Mouse (Mus musculus): ENCODE measurements around the gene Cspg4.
"Not testable (repeated sequence)": the region's sequence is repeated elsewhere in the genome, so short reads cannot be mapped to it uniquely, and the experiment has no call there.

The Cspg4 gene

DNA sequence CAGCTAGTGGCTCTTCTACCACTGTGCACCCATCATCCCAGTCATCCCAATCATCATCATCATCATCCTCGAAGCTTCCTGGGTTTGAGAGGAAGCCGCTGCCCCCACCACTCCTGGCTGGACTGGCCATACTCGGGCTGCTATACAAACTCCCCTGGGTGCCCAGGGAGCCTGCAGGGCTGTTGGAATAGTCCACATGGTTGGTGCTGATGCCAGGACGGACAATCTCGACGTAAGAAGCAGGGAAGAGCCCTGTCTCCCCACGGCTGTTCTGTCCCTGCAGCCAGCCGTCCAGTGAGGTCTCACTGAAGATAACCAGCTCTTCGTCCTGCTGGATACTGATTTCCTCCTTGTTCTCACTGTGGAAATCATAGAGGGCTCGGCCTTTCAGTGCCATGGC, 61.6 kb downstream of the Cspg4 start:
- DNase-seq (ENCODE audit: low spot score): no peak

GRCm38 (mm10) chr9:56927191-56928012, 62.6 kb downstream of the Cspg4 start:
- DNase-seq (ENCODE audit: low spot score): no peak

DNA sequence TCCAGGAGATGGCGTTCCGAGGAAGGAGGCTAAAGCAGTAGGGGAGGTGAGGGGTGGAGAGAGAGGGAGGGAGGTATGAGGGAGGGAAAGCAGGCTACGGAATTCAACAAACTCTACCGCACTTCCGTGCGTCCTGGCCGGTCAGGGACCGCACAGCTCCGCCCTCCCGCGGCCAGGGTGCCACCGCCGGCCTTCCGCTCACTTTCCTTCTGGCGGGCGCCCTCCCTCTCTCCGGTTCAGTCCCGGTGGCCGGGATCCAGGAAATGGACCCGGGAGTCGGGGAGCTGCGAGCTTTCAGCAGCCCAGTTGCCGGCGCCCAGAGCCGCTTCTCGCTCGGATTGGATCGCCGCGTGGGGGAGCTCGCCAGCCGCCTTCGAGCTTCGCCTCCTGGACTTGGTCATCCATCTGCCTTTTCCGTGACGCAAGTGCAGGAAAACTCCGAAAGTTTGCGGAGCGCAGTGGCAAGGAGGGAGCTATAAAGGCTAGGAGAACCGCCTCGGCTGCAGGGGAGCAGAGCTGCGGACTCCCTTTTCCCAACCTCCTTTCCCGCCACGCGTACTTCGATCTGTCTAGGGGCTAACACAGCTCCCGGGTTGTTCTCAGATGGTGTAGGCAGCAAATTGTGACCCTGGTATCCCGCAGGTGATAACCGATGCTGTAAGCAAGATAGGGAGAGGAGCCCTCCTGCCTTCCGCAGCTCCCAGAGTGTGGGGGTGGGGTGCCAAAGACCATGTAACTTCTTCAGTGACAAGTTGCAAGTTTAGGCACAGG, 63.4 kb downstream of the Cspg4 start, which contains the start of gene Snx33:
Snx33 (minus strand) TSS at position 331 of the 771 bp plus-strand sequence.
- DNase-seq (ENCODE audit: low spot score): peak; percentile 60

DNA sequence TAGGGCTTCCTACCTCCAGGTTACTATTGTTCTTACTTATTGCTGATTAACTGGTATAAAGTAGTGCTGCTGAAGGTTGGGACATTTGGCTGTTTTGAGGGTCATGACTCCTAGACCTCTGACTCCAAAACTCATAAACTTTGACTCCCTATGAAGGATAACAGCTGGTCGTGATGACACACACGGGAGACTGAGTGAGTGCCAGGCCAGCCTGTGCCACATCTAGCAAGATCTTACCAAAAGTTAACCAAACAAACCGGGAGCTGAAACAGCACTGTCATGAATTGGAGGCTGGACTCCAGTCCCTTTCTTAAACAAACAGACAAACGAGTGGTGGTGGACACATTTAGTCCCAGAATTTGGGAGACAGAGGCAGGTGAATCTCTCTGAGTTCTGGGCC, 64.7 kb downstream of the Cspg4 start:
- no peak for DNase-seq (ENCODE audit: low spot score)

DNA sequence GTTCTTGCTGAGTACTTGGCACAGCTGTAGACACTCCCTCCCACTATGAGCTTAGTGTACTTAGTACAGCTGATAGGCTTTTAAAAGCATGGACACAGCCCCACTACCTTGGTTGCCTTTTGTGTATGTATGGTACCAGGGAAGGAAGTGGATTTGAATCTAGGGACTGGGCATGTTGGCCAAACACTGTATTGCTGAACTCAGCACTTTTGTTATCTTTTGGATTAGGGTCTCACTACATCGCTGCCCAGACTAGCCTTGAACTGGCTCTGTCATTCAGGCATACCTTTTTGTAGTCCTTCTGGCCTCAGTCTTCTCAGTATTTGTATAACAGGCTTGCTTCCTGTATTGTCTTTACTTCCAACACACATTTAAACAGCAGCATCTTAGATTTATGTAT, 65.7 kb downstream of the Cspg4 start:
- DNase-seq (ENCODE audit: low spot score): no peak

DNA sequence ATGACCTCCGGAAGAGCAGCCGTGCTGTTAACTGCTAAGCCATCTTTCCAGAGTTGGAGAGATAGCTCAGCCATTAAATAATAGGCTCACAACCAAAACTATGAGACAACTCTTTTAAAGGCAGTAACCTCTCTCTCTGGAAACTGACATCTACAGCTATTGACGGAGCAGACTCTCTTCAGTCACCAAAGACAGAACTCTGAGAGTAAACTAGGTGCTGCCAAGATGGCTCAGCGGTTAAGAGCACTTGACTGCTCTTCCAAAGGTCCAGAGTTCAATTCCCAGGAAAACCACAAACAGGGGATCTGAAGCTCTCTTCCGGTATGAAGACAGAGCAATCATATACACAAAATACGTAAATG, 72.0 kb downstream of the Cspg4 start:
- no peak for DNase-seq (ENCODE audit: low spot score)

DNA sequence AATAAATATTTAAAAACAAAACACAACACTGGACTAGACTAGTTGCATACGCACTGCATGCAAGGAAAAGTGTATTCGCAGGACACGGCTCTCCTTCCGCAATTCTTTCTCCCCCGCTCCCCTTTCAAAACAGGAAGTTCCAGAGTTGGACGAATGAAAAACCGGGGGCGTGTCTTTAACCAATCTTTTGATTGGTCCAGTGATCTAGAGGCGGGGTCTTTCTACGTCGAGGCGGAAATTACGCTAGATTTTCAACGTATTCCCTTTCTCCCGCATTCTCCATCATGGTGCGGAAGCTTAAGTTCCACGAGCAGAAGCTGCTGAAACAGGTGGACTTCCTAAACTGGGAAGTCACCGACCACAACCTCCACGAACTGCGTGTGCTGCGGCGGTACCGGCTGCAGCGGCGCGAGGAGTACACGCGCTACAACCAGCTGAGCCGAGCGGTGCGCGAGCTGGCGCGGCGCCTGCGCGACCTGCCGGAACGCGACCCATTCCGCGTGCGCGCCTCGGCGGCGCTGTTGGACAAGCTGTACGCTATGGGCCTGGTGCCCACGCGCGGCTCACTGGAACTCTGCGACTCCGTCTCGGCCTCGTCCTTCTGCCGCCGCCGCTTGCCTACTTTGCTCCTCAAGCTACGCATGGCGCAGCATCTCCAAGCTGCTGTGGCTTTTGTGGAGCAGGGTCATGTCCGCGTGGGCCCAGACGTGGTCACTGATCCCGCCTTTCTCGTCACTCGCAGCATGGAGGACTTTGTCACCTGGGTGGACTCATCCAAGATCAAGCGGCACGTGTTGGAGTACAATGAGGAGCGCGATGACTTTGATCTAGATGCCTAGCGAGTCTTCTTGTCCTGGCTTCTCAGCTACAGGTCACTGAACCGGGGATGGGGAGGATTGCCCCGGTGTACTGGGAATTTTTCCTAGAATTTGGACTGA, 72.7 kb downstream of the Cspg4 start, which contains the start of gene Imp3:
Imp3 (plus strand) TSS at position 253 of the 938 bp plus-strand sequence.
- DNase-seq (ENCODE audit: low spot score): peak; percentile 95

DNA sequence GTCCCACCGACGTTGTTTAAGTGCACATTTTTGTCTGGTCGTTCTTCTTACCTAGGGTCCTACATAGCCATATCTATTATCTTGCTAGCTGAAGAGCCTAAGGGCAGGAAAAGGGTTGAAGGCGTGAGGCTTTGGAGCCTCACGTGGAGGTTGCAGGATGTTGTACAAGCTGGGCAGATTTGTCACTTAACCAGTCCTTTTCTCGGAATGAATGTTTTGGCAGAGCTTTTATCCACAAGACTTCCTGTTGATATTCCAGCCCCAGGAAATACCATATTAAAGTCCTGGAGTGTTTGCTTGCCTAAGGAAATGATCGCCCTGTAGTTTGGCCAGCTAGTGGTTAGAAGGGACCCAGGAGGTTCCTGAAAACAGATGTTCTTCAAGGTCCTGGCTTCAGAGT, 73.5 kb downstream of the Cspg4 start:
- DNase-seq (ENCODE audit: low spot score): peak; percentile 29

- DNase-seq (ENCODE audit: low spot score): peak; percentile 49
Observed at GRCm38 (mm10) chr9:56947481-56947880, 82.6 kb downstream of the Cspg4 start.

DNA sequence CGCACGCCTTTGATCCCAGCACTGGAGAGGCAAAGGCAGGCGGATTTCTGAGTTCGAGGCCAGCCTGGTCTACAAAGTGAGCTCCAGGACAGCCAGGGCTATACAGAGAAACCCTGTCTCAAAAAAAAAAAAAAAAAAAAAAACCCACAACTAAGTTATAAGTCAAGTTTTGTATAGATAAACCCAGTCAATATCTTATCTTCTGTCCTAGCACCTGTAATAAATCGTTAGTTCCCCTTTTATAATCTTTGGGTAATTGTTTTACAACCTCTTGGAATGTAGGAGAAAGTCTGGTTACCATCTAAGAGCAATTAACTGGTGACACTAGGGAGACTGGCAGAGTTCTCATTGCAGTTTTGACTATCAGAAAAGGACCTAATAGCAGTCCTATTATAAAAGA, 83.9 kb downstream of the Cspg4 start:
- not testable (repeated sequence) for DNase-seq (ENCODE audit: low spot score)

All from c-Kit-positive CD71-positive TER-119-positive erythroid progenitor cells, embryonic 14.5 days (primary cell).